Mouse (Mus musculus) natural killer cell, adult 2 months (primary cell): ENCODE data around the gene Tmem198b.
A peak's percentile ranks its signal among the peaks of the same experiment; 100 is the strongest.
"Not testable (repeated sequence)": the region's sequence is repeated elsewhere in the genome, so short reads cannot be mapped to it uniquely, and the experiment has no call there.

Experiments used
- DNase-seq, 2 experiments: peaks; one replicate each; pipeline ENCODE4 v3.0.0; 2022; ENCODE audit warnings: low spot score in 2 of 2

Tmem198b gene

GRCm38 (mm10) chr10:128804271-128805091 is at the start of gene Tmem198b:
TSS of gene Tmem198b (minus strand) at chr10:128804370.
- peak; percentile 34 to 70 for DNase-seq

GRCm38 (mm10) chr10:128850339-128850738 is 46.2 kb upstream of the Tmem198b start:
- DNase-seq = no peak

- no peak for DNase-seq
Observed at GRCm38 (mm10) chr10:128848426-128848825, 44.3 kb upstream of the Tmem198b start.

- DNase-seq = no peak
Observed at GRCm38 (mm10) chr10:128846664-128847063, 42.5 kb upstream of the Tmem198b start.

DNA sequence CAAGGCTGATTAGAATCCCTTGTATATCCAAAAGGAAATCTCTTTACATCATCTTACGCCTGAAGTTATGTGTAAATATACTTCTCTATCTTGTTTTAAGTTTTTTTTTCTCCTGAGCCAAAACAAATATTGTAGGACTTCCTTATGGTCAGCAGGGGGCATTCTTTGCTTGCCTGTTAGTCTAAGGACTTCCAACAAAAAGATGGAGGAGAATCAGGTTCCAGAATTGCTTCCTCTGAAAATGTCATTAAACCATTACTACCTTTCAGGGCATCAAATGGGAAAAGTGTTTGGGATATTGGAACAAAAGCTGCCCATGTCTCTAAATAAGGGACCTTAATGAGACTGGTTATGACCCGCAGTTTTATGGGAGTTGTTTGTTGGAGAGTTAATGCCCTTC is 41.3 kb upstream of the Tmem198b start:
- no peak for DNase-seq

DNA sequence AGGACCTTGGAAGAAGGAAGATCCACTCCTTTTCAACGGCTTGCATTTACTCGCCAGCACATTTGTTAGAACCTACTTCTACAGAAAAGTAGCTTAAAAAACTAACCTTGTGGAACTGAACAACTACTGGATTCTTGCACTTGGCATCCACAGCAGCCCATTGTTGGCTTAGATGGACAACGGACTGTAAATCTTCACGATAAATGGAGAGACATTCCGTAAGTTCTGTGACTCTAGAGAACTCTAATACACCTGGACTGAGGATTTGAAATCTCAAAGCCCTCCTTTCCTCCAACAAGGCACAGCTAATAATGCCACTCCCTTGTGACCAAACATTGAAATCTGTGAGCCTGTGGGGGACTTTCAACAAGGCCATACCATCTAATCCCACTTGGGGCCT is 39.1 kb upstream of the Tmem198b start:
- no peak for DNase-seq

GRCm38 (mm10) chr10:128840612-128841011 is 36.4 kb upstream of the Tmem198b start:
- DNase-seq = no peak

GRCm38 (mm10) chr10:128839434-128839833 is 35.3 kb upstream of the Tmem198b start:
- DNase-seq = no peak

DNA sequence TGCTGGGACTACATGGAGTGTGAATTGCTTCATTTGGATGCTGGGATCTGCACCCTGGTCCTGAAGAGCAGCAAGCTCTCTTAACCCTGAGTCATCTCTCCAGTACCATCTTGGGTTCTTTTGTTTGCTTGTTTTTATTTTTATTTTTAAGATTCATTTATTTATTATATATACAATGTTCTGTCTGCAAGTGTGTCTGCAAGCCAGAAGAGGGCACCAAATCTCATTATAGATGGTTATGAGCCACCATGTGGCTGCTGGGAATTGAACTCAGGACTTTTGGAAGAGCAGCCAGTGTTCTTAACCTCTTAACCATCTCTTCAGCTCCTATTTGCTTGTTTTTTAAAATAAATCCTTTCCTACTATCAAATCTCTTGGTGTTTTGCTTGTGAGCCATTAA is 33.2 kb upstream of the Tmem198b start:
- DNase-seq = no peak

- no peak for DNase-seq
Observed at GRCm38 (mm10) chr10:128823821-128824220, 19.7 kb upstream of the Tmem198b start.

DNA sequence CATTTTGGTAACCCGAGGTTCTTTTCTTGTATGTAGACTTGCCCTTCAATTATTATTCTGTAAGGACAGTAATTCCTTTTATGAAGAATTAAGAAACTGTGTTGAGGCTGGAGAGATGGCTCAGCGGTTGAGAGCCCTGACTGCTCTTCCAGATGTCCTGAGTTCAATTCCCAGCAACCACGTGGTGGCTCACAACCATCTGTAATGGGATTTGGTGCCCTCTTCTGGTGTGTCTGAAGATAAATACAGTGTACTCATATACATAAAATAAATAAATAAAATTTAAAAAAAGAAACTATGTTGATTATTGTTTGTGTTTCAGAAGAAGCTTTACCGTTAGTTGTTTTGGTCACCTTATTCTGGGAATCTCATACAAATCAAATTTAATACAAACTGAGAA is 18.9 kb upstream of the Tmem198b start:
- not testable (repeated sequence) for DNase-seq

GRCm38 (mm10) chr10:128822135-128822534 is 18.0 kb upstream of the Tmem198b start:
- DNase-seq = no peak

DNA sequence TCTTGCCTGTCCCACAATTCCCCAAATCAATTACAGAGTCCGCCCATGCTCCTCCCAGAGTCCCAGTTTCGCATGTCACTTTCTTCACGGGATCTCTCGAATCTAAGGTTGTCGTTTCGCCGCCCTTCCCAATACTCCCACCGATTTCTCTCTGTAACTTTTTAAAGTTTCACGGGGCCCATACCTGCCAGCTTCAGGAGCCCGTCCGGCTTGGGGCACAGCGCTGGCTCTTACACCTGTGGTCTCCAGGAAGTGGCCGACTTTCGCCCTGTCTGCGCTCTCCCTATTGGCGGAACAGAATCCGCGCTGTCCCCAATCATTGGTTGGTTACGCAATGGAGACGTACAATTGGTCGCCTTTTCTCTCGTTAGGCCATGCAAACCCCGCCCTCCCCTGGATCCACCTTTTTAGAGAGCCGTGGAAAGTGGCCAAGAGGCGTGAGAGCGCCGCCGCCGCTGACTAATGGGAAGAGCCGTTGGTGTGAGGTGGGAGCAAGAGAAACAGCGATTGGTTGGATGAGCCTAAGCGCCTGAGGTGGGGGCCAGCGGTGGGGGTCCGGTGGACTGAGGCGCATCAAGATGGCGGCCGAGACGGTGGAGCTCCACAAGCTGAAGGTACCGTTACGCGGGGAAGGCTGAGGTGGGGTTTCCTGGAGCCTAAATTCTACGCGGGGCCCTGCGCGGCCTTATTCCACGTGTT is 17.3 kb upstream of the Tmem198b start, which contains the start of gene Ormdl2:
TSS of gene Ormdl2 (minus strand) at position 288 of the 699 bp plus-strand sequence.
- DNase-seq = peak; percentile 98

GRCm38 (mm10) chr10:128820217-128820616 is 16.0 kb upstream of the Tmem198b start:
- no peak for DNase-seq

DNA sequence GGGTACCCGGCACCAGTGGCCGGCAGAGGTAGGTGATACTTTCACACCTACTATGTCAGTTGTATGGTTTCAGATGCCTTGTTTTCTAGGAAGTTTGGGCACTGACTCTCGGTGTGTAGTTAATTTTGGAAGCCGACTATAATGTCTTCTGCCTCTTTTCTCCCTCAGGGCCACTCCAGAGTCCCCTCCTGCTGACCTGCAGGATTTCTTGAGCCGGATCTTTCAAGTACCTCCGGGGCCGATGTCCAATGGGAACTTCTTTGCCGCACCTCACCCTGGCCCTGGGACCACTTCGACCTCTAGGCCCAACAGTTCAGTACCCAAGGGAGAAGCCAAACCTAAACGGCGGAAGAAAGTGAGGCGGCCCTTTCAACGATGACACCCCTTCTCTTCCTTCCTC is 12.9 kb upstream of the Tmem198b start, which contains the start of gene Sarnp:
TSS of gene Sarnp (plus strand) at position 301 of the 400 bp plus-strand sequence.
- no peak for DNase-seq

GRCm38 (mm10) chr10:128807018-128807417 is 2.8 kb upstream of the Tmem198b start:
- DNase-seq = no peak

GRCm38 (mm10) chr10:128806086-128806485 is 1.9 kb upstream of the Tmem198b start:
- no peak for DNase-seq

- DNase-seq = peak; percentile 92 to 95
Observed at GRCm38 (mm10) chr10:128805092-128806000, 1.2 kb upstream of the Tmem198b start.

DNA sequence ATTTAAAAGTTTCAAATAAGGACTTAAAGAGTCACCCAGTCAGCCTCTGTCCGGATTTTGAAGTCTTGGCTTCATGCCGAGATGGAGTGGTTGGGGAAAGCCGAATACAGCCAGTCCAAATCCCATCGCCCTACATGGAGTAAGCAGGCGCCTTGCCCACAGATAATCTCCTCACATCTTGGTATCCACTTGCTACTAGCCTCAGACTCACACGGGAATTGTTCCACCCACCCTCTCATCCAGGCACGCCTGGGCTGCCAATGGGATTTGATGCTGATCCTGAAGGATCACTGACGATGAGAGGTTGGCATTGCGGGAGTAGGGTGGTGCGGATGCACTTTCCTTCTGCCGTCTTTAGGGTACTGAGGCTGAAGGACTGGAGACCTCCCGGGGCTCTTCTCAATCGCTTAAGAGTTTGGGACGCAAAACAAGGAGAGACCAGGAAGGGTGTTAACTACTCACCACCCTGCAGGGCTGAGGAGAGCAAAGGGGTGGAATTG is 349 bp downstream of the Tmem198b start, which contains the start of gene Dnajc14:
TSS of gene Dnajc14 (plus strand) at position 292 of the 500 bp plus-strand sequence.
- DNase-seq = peak in 1 of 2 experiments; percentile 8

- DNase-seq = no peak
Observed at GRCm38 (mm10) chr10:128803361-128803760, 809 bp downstream of the Tmem198b start.

DNA sequence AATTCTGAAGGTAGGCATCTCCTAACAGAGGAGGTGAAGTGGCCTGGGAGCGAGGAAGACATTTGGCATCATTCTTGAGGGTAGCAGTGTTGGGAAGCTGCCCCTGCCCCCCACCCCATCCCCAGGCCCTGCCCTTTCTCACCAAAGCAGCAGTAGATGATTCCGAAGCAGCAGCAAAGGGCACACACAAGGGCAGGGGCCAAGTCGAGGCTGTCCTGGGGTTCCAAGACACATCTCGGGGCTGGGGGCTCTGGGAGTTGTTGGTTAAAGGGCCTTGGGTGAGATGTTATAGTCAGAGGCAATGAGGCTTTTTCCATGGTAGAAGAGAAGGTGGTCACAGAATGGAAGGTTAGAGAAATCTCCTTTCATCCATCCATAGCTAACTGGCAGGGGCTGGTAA is 1.2 kb downstream of the Tmem198b start:
- DNase-seq = no peak
